Mouse (Mus musculus): Measurements from ENCODE around the gene Gpr152.

DNA sequence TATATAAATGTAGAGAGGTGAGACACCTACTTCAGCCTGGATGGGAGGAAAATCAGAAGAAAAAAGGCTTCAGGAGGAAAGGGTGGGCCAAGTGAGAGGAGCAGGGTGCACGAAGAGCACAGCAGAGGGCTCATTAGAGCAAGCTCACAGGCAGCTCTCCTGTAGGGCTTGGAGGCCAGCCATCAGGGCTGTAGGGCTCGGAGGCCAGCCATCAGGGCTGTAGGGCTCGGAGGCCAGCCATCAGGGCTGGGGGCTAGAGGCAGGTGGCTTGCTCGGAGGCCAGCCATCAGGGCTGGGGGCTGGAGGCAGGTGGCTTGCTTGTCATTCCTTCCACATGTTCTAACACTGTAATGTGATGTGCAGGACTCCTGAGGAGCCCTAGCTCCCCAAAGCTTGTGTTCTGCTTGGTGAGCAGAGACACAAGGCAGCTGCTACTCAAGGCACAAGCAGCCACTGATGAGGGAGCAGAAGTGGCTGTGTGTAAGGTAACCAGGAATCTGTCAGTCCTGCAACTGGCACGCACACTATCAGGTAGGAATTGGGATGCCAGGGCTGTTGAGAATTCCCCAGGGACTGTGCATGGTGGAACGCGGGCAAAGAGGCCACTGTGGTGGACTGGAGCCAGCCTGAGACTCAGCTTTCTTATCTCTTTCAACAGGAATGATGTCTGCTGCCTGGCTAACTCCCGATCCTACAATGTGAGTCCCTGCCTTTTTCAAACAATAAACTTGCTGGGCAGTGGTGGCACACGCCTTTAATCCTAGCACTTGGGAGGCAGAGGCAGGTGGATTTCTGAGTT lies 27.3 kb downstream of the Gpr152 start:
- TF ChIP-seq POLR2A (IDR thresholded peaks at IDR 0.05; ENCODE audit: borderline replicate concordance, insufficient read depth, low read length): no peak
- TF ChIP-seq CTCF (IDR thresholded peaks at IDR 0.05; ENCODE audit: borderline replicate concordance, insufficient read depth, low read depth, low read length): no peak
